Mouse (Mus musculus) erythroid progenitor cell, adult 5-6 weeks (primary cell): ENCODE results near the gene Adm2. TPM values are rescaled to one million over a fixed set of nuclear protein-coding genes. Genes with fewer than 3 reads are reported as not detected.
A peak's percentile ranks its signal among the peaks of the same experiment; 100 is the strongest.

Source experiments
- ATAC-seq: replicated peaks from 2 replicates; pipeline ENCODE4 v1.8.0; 2016; ENCODE audit warnings: moderate number of reproducible peaks, mild to moderate bottlenecking, moderate TSS enrichment, inconsistent platforms; ENCODE audit not compliant: poor library complexity, low FRiP score, severe bottlenecking
- total RNA-seq, 2 experiments: library from RNA; stranded (forward) in 1 of 2; stranded (reverse) in 1 of 2; fragments of 150-400 nt in 1 of 2; fragments of 186-747, 209-891 nt in 1 of 2; gene quantifications; 2 replicates each; pipeline versions ENCODE4 v1.2.3 to v1.2.4; 2015 to 2017; ENCODE audit warnings: low replicate concordance in 2 of 2

Adm2 gene
- total RNA-seq, 2 experiments from 2014 or later: not detected

GRCm38 (mm10) chr15:89352795-89353194, 30.3 kb downstream of the Adm2 start:
- no peak for ATAC-seq

DNA sequence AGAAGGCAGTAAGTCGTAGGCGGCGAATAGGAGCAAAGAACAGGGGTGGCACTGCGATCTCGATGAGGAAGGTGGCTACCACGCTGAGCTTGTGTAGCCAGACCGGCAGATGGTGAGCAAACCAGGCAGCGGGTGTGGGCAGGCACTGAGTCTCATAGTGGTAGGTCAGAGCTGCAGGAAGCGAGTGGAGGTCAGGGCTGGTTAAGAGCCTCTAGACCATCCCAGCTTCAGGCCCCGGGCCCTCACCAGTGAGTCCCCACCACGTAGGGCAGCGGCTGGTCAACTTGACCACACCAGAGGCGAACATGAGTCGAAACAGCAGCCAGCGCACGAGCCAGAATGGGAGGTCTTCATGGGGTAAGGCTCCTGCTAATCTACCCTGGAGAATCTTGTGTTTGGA, 31.3 kb downstream of the Adm2 start:
- ATAC-seq: no peak

DNA sequence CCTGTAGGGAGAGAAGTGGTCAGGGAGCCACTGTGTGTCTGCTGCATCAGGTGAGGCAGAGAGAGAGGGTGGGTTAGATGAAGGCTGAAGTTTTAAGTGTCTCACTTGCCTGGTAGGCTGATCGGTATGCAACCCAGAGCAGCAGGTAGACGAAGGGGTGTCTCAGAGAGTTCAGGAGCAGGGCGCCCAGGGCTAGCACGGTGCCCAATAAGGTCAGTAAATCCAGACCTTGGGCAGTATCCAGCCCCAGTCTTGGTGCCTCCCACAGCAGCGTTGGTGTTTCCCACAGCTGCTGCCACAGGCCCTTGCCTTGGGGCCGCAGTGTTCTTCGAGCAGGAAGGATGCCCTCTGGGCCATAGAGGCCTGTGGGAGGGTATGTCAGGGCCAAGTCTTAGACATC, 31.9 kb downstream of the Adm2 start:
- ATAC-seq: no peak

GRCm38 (mm10) chr15:89355241-89356187, 33.0 kb downstream of the Adm2 start, which contains the start of the genes Lmf2 and Ncaph2:
Lmf2 (minus strand) TSS chr15:89355659.
Ncaph2 (plus strand) TSS chr15:89355719.
- ATAC-seq: peak; percentile 79

DNA sequence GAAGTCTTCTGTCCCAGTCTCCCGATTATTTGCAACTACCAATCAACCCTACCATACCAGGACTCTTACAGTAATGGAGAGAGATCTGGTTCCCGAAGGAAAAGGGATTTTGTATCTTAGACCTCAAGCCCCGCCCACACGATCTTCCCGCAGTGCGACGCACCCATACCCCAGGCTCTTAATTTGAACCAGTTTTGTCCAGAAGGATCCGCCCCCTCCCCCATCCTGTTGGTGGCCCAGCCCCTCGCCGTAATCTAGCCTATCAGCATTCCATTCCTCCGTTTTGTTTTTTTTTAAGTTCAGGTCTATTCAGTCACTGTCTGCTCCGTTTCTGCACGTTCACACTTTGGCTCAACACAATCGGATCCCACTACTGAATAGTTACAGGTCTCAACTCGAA, 33.9 kb downstream of the Adm2 start:
- ATAC-seq: peak; percentile 71

- ATAC-seq: no peak
Observed at GRCm38 (mm10) chr15:89358784-89359183, 36.3 kb downstream of the Adm2 start.

GRCm38 (mm10) chr15:89363051-89363450, 40.5 kb downstream of the Adm2 start:
- no peak for ATAC-seq

- ATAC-seq: no peak
Observed at GRCm38 (mm10) chr15:89365141-89365551, 42.6 kb downstream of the Adm2 start.

- no peak for ATAC-seq
Observed at GRCm38 (mm10) chr15:89372068-89372467, 49.5 kb downstream of the Adm2 start.

GRCm38 (mm10) chr15:89372536-89372935, 50.0 kb downstream of the Adm2 start:
- no peak for ATAC-seq

GRCm38 (mm10) chr15:89373027-89373761, 50.7 kb downstream of the Adm2 start:
- peak; percentile 79 for ATAC-seq

- ATAC-seq: peak; percentile 69
Observed at GRCm38 (mm10) chr15:89373762-89374248, 51.3 kb downstream of the Adm2 start, which contains the start of gene Sco2. Sco2 (minus strand) TSS chr15:89373846.

Other genes with a start within 250 kb of the Adm2 start
- 5.4 and 12.6 TPM in 2 replicates for gene Trabd, start 247.6 kb upstream of the Adm2 start, total RNA-seq (2015; ENCODE audit: low replicate concordance)
- 10.4 and 11.9 TPM in 2 replicates for gene Trabd, start 247.6 kb upstream of the Adm2 start, total RNA-seq (2017; ENCODE audit: low replicate concordance)
- gene Selenoo, start 233.6 kb upstream of the Adm2 start, total RNA-seq (2015; ENCODE audit: low replicate concordance): 6.1 and 9.6 TPM in 2 replicates
- 12.5 and 15.3 TPM in 2 replicates for gene Selenoo, start 233.6 kb upstream of the Adm2 start, total RNA-seq (2017; ENCODE audit: low replicate concordance)
- 26.4 and 41.4 TPM in 2 replicates for gene Tubgcp6, start 199.6 kb upstream of the Adm2 start, total RNA-seq (2015; ENCODE audit: low replicate concordance)
- gene Tubgcp6, start 199.6 kb upstream of the Adm2 start, total RNA-seq (2017; ENCODE audit: low replicate concordance): 28.1 and 28.3 TPM in 2 replicates
- gene Hdac10, start 194.0 kb upstream of the Adm2 start, total RNA-seq (2015; ENCODE audit: low replicate concordance): 4.3 TPM in 1 of 2 replicates, not detected in the other
- gene Hdac10, start 194.0 kb upstream of the Adm2 start, total RNA-seq (2017; ENCODE audit: low replicate concordance): 1.3 TPM in 1 of 2 replicates, not detected in the other
- not detected in 2 replicates for gene Mapk12, start 182.0 kb upstream of the Adm2 start, total RNA-seq (2015; ENCODE audit: low replicate concordance)
- gene Mapk12, start 182.0 kb upstream of the Adm2 start, total RNA-seq (2017; ENCODE audit: low replicate concordance): 0.51 TPM in 1 of 2 replicates, not detected in the other
- gene Mapk11, start 173.1 kb upstream of the Adm2 start, total RNA-seq (2015; ENCODE audit: low replicate concordance): 0.72 and 2.1 TPM in 2 replicates
- 0.51 TPM in 1 of 2 replicates, not detected in the other for gene Mapk11, start 173.1 kb upstream of the Adm2 start, total RNA-seq (2017; ENCODE audit: low replicate concordance)
- 7.2 and 9.2 TPM in 2 replicates for gene Plxnb2, start 141.9 kb upstream of the Adm2 start, total RNA-seq (2015; ENCODE audit: low replicate concordance)
- gene Plxnb2, start 141.9 kb upstream of the Adm2 start, total RNA-seq (2017; ENCODE audit: low replicate concordance): 1.9 and 8.2 TPM in 2 replicates
- gene Dennd6b, start 126.2 kb upstream of the Adm2 start, total RNA-seq (2015; ENCODE audit: low replicate concordance): 1.7 TPM in 1 of 2 replicates, not detected in the other
- gene Dennd6b, start 126.2 kb upstream of the Adm2 start, total RNA-seq (2017; ENCODE audit: low replicate concordance): 0.76 and 1.5 TPM in 2 replicates
- gene Ppp6r2, start 111.2 kb upstream of the Adm2 start, total RNA-seq (2015; ENCODE audit: low replicate concordance): 59.1 and 61.6 TPM in 2 replicates
- gene Ppp6r2, start 111.2 kb upstream of the Adm2 start, total RNA-seq (2017; ENCODE audit: low replicate concordance): 55.4 and 79.1 TPM in 2 replicates
- 66.0 and 92.2 TPM in 2 replicates for gene Sbf1, start 7.4 kb upstream of the Adm2 start, total RNA-seq (2015; ENCODE audit: low replicate concordance)
- gene Sbf1, start 7.4 kb upstream of the Adm2 start, total RNA-seq (2017; ENCODE audit: low replicate concordance): 93.9 and 115 TPM in 2 replicates
- gene Miox, start 11.7 kb downstream of the Adm2 start, total RNA-seq (2015; ENCODE audit: low replicate concordance): not detected in 2 replicates
- not detected in 2 replicates for gene Miox, start 11.7 kb downstream of the Adm2 start, total RNA-seq (2017; ENCODE audit: low replicate concordance)
- 71.4 and 96.8 TPM in 2 replicates for gene Lmf2, start 32.9 kb downstream of the Adm2 start, total RNA-seq (2015; ENCODE audit: low replicate concordance)
- 63.3 and 84.0 TPM in 2 replicates for gene Lmf2, start 32.9 kb downstream of the Adm2 start, total RNA-seq (2017; ENCODE audit: low replicate concordance)
- gene Ncaph2, start 33.0 kb downstream of the Adm2 start, total RNA-seq (2015; ENCODE audit: low replicate concordance): 195 and 215 TPM in 2 replicates
- 221 and 330 TPM in 2 replicates for gene Ncaph2, start 33.0 kb downstream of the Adm2 start, total RNA-seq (2017; ENCODE audit: low replicate concordance)
- gene Sco2, start 51.1 kb downstream of the Adm2 start, total RNA-seq (2015; ENCODE audit: low replicate concordance): 2.9 TPM in 1 of 2 replicates, not detected in the other
- 0.23 and 5.1 TPM in 2 replicates for gene Sco2, start 51.1 kb downstream of the Adm2 start, total RNA-seq (2017; ENCODE audit: low replicate concordance)
- not detected in 2 replicates for gene Tymp, start 54.3 kb downstream of the Adm2 start, total RNA-seq (2015; ENCODE audit: low replicate concordance)
- not detected in 2 replicates for gene Tymp, start 54.3 kb downstream of the Adm2 start, total RNA-seq (2017; ENCODE audit: low replicate concordance)
- gene Odf3b, start 56.6 kb downstream of the Adm2 start, total RNA-seq (2015; ENCODE audit: low replicate concordance): not detected in 2 replicates
- not detected in 2 replicates for gene Odf3b, start 56.6 kb downstream of the Adm2 start, total RNA-seq (2017; ENCODE audit: low replicate concordance)
- not detected in 2 replicates for gene Klhdc7b, start 62.2 kb downstream of the Adm2 start, total RNA-seq (2015; ENCODE audit: low replicate concordance)
- gene Klhdc7b, start 62.2 kb downstream of the Adm2 start, total RNA-seq (2017; ENCODE audit: low replicate concordance): not detected in 2 replicates
- gene Syce3, start 87.8 kb downstream of the Adm2 start, total RNA-seq (2015; ENCODE audit: low replicate concordance): not detected in 2 replicates
- gene Syce3, start 87.8 kb downstream of the Adm2 start, total RNA-seq (2017; ENCODE audit: low replicate concordance): not detected in 2 replicates
- 6.1 TPM in 1 of 2 replicates, not detected in the other for gene Cpt1b, start 103.1 kb downstream of the Adm2 start, total RNA-seq (2015; ENCODE audit: low replicate concordance)
- 3.1 TPM in 1 of 2 replicates, not detected in the other for gene Cpt1b, start 103.1 kb downstream of the Adm2 start, total RNA-seq (2017; ENCODE audit: low replicate concordance)
- gene C730034F03Rik, start 106.9 kb downstream of the Adm2 start, total RNA-seq (2015; ENCODE audit: low replicate concordance): 2.5 and 7.2 TPM in 2 replicates
- 6.0 TPM in 1 of 2 replicates, not detected in the other for gene C730034F03Rik, start 106.9 kb downstream of the Adm2 start, total RNA-seq (2017; ENCODE audit: low replicate concordance)
- 3.4 TPM in 1 of 2 replicates, not detected in the other for gene Gm44502, start 107.0 kb downstream of the Adm2 start, total RNA-seq (2015; ENCODE audit: low replicate concordance)
- gene Gm44502, start 107.0 kb downstream of the Adm2 start, total RNA-seq (2017; ENCODE audit: low replicate concordance): 0.51 TPM in 1 of 2 replicates, not detected in the other
- 101 and 115 TPM in 2 replicates for gene Chkb, start 107.2 kb downstream of the Adm2 start, total RNA-seq (2015; ENCODE audit: low replicate concordance)
- gene Chkb, start 107.2 kb downstream of the Adm2 start, total RNA-seq (2017; ENCODE audit: low replicate concordance): 44.9 and 46.9 TPM in 2 replicates
- not detected in 2 replicates for gene Mapk8ip2, start 131.2 kb downstream of the Adm2 start, total RNA-seq (2015; ENCODE audit: low replicate concordance)
- gene Mapk8ip2, start 131.2 kb downstream of the Adm2 start, total RNA-seq (2017; ENCODE audit: low replicate concordance): not detected in 2 replicates
- 2.5 and 2.9 TPM in 2 replicates for gene Arsa, start 154.7 kb downstream of the Adm2 start, total RNA-seq (2015; ENCODE audit: low replicate concordance)
- gene Arsa, start 154.7 kb downstream of the Adm2 start, total RNA-seq (2017; ENCODE audit: low replicate concordance): 2.1 and 3.7 TPM in 2 replicates
- 0.72 TPM in 1 of 2 replicates, not detected in the other for gene Shank3, start 176.9 kb downstream of the Adm2 start, total RNA-seq (2015; ENCODE audit: low replicate concordance)
- 0.39 and 0.61 TPM in 2 replicates for gene Shank3, start 176.9 kb downstream of the Adm2 start, total RNA-seq (2017; ENCODE audit: low replicate concordance)
- not detected in 2 replicates for gene Acr, start 245.6 kb downstream of the Adm2 start, total RNA-seq (2015; ENCODE audit: low replicate concordance)
- not detected in 2 replicates for gene Acr, start 245.6 kb downstream of the Adm2 start, total RNA-seq (2017; ENCODE audit: low replicate concordance)